Mouse (Mus musculus) right cerebral cortex, postnatal 4 days (tissue): ENCODE results near the gene Gas2l2.

Experiments used
- DNase-seq: peaks from one replicate; pipeline ENCODE4 v3.0.0-alpha.2; 2022

Gene Gas2l2

DNA sequence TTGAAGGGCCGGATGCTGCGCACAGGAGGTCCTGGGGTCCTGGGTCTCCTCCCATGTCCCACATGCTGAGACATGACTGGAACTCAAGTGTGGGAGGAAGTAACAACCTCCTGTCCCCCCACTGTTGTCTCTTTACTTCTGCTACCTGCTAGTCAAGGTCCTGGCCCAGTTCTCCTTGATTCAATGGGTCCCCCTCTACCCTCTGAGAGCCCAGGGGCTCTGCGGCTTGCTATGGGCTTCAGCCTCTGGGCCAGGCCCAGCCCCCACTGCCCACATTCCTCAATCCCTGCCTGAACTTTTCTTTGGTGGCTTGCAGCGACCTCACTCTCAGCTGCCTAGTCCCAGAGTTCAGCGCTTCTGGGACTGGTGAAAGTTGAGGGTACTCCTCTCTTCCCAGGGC lies at the start of gene Gas2l2:
TSS of gene Gas2l2 (minus strand) at position 101 of the 400 bp plus-strand sequence.
- DNase-seq = no peak

DNA sequence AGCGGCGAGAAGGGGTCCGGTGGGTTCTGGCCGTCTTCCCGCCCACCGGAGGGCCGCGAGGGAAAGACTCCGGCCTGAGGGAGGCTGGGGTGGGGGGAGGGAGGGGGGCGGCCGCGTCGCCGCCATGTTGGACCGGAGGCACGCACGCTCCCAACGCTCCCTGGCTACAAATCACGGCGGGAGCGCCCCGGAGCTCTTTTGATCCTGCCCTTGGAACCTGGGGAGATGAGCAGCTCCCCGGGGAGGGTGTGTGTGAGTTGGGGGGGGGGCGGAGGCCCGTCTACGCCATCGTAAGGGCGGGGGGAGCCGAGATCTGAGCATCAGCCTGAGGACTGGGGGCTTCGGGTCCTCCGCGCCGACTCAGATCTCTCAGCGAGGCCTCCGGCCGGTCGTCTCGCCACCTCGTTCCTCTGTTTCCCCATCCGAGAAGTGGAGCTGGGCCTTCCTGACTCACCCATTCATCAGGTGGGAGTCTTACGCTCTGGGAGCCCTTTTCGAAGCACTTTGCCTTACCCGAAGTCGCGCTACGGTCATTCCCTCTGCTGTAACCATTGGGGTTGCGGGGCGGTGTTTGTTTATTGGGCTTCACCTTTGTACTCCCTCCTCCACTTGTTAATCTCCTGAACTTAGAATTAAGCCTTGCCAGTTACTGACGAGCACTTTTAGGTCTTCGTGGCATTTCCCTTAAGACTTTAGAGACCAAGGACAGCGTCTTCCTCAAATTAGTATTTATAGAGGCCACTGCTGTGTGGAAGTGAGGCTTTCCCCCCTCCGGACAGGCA lies 44.2 kb upstream of the Gas2l2 start:
- no peak for DNase-seq

DNA sequence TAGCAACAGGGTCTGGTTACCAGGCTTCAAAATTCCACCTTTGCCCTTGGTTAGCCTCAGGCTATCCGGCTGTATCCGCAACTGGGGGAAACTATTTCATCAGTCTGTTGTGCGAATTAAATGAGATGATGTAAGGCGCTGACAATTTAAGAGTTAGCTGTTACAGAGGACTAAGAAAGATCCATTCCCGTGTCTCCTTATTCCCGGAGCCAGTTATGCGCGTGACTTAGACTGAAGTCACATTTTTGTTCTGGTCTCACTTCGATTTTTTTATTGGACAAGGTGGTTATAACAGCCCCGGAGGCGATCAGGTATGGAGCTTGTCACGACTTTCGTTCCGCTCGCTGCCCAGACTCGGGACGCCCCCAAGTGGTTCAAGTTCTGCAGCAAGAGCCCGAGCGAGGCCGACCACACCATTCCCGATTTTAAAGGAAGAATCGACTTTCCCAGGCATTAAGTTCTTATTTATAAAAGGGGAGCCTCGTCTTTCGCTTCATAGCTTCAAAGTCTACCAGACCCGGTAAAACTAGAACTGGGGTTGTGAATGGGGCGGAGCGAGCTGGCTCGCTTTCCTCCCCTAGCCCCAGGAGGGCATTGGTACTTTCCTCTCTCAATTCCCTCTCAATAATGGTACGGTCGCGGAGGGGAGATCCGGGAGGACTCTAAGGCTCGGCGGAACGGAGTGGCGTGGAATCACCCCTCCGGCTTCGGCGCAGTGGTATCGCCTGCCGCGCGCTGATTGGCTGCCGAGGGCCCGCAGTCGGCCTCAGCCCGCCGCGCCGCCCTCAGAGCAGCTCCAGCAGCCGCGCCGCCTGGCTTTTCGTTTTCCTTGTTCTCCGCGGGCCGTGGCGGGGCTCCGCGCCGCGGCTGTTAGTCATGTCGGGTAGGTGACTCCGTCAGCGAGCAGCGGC lies 43.3 kb upstream of the Gas2l2 start, which contains the start of gene Taf15:
TSS of gene Taf15 (plus strand) at position 763 of the 911 bp plus-strand sequence.
- peak; percentile 98 for DNase-seq

DNA sequence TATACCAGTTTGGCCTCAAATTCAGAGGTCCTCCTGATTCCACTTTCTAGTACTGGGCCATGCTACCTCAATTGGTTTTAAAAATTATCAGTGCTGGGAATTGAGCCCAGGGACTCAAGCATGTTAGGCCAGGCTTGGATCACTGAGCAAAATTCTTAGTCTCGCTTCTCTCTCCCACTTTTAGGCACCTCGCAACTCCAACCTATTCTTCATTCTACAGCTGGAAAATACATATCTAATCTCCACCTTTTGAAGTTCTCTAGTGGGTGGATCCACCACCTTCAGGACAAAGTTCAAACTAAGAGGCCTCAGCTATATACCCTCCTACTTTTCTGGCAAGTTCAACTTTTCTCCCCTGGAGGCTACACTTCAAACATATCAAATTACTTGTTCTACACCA lies 42.5 kb upstream of the Gas2l2 start:
- no peak for DNase-seq

DNA sequence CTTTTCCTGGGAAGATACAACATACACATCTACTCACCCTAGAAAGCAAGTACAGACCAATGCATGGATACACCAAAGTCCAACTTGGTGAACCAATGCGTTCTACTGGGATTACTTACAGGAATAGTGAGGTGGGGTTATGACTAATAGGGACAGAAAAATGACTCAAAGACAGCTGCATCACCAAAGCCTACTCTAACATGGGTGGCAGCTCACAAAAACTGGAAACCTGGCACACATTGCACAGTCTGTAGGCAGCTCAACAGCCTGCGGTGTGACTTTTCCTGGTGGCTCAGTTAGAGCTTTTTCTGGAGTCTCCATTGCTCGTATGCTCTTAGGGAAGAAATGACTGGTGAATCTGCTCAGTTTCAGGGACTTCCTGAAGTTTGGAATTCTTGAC lies 39.5 kb upstream of the Gas2l2 start:
- no peak for DNase-seq

DNA sequence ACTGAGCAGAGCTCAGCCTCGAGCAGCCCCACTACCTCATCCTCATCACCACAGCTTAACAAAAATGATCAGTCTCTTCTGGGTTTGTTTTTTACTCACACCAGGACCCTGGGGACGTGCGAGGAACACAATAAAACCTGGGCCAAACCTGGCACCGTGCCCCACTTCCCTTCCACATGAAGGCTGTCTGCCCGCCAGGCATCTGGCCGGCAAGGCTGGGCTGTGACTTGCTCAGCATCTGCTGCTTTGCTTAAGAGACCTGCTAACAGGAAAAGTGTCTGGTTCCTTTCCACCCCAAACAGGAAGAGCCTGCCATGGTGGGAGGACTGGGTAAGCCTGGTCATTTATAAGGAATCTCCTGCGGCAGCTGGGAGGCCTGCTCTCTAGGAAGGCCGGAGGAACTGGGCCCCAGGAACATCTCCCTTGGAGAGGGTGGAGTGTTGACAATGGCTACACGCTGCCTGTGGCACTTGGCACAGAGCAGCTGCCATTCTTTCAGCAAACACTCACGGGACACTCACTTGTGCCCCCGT lies 37.9 kb upstream of the Gas2l2 start:
- peak; percentile 35 for DNase-seq

DNA sequence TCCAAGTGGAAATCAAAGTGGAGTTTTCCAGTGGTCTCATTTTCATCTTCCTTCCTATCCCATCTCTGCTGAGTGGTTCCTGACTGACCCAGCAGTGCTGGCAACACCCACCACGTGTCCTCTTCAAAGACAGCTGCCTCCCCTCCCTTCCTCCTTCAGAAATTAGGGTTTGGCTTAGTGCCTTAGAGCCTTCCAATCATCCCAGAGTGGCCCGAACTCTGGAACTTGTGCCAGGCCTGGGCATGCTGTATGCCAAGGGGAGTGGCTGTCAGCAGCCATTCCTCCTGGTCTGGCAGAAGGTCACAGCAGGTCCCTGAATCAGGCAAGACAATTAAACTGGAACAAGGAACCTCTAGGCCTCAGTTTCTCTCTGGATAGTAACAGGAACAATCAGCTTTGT lies 36.7 kb upstream of the Gas2l2 start:
- no peak for DNase-seq

DNA sequence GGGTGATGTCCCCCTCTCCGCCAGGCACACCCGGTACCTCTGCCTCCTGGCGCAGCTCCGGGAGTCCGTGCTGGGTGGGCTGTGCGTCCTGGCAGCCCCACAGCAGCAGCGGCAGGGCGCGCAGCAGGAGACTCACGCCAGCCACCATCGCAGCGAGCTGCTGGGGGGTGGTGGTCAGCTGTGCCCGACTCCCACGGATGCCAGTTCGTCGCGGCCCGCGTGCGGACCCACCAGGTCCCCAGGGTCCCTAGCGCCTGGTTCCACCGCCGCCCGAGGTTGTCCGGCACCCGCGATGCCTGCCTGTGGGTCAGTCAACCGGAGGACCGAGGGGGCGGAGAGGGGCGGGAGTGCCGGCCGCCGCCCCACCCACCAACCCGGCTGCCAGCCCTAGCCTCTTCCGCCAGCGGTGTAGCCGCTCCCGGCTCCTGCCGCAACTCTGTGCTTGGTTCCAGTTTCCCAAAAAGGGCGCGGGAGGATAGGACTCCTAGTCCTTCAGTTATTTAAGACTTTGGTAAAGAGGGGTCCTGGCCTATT lies 33.5 kb upstream of the Gas2l2 start, which contains the start of gene Mmp28:
TSS of gene Mmp28 (minus strand) at position 361 of the 534 bp plus-strand sequence.
- DNase-seq = no peak

DNA sequence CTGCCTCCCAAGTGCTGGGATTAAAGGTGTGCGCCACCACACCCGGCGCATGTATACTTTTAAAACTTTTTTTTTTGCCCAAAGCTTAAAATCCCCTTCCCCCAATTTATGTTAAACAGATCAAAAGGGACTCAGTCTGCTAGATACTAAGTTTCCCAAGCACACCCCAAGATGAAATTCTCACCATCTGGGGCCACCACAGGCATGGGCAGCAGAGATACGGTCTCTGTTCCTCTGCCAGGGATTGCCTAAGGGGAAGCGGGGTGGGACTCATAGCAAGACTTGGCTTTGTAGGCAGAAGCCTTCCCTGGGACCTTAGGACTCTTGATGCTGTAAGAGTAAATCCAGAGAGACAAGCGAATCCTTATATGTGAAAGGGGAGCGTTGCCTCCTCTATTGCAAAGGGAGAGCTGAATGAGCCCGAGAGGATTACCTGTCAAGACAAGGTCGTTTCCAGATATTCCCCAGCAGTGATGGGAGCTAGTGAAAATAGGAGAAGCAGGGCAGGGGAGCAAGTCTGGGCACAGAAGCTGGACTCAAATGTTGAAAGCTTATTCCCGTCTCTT lies 32.3 kb upstream of the Gas2l2 start:
- DNase-seq = no peak

DNA sequence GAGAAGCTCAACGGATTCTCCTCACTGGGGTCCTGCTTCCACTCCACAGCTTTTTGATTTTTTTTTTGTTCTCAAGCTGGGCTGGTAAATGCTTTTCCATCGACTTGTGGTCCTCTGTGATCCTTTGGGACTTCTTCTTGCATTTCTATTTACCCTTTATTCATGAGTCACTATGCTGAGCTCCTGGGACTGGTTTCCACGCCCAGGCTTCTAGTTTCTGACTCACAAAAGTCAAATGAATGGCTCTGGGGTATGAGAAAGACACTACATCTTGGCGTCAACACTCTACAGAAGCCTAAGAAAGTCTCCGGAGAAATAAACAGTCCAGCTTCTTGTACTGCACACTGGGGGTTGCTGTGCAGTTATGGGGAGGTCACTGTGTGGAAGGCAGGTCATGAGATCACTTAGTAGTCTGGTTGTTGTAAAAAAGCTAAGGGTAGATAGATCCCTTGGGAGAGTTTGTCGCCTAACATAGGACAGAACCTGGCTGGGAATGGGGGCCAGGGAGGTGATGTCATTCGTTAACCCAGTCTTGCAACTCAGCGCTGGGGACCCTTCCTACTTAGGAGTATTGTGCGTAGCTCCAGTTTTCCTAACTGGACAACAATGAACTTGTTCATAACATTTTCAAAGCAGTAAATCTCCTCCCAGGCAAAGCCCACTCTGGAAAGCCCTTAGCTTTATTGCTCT lies 28.8 kb upstream of the Gas2l2 start:
- DNase-seq = no peak

DNA sequence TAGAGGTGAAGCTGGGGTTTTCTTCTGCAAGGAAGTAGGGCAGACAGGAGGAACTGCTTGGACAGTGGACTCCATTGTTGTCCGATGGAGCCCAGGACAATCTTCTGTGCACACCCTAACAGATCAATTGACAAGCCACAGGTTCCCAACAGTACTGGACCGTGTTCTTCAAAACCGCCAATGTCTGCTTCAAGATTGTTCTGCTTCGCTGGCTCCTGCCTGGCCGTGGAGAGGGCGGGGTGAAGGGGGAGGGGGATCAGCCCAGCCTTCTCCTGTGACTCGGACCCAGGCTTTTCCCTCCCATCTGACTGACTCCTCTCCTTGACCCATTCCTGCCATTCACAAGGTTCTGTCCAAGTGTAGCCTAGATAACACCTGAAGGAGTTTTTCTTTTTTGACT lies 28.0 kb upstream of the Gas2l2 start:
- no peak for DNase-seq

DNA sequence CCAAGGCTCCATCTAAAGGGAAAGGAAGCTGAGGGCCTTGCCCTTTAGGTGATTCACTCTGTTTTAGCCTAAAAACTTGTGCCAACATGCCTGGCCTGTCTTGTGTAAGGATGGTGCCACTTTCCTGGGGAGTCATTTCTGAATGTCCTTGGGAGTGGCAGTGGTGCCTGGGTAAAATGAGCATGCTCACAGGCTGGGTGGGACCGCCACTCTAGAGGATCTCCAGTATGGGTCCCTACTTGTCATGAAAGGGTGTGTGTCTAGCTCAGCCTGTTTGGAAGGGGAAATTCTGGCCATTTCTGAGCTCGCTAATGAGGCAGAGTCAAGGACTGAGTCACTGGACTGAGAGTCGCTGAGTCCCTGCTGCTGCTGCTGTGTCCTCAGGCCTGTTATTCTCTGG lies 26.4 kb upstream of the Gas2l2 start:
- no peak for DNase-seq

DNA sequence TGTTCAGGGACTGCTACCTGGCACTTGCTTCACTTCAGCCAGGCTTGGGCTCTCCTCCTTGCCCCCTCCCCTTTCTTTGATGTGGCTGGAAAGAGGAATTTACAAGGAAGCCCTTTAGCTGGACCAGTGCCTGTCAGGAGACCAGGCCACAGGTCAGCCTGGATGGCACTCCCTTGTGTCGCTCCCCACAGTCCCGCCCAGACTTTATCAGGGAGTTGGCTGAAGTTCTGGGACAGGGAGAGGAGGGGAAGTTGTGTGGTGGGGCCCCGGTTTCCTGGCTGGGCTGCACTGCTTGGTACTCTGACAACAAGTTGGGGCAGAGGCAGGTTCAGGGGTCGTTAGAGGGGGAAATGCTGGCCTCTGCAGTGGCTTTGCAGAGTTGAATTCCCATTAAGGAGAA lies 25.3 kb upstream of the Gas2l2 start:
- no peak for DNase-seq

DNA sequence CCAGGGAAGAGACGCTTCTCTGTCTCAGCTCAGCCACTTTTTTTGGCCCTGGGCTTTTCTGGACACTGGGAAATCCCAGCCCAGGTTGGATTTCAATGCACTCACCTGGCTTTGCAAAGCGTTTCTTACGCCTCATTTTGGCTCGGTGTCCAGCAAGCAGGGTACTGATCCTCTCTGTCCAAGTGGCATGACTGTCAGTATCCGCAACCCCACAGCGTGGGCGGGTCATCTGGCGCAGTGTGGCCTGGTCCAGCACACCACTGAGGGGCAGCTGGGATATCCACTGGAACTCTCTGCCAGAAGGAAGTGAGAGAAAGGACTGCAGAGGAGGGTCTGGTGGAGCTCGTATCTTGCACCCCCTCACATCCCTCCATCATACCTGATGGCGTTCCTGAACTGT lies 22.0 kb upstream of the Gas2l2 start:
- DNase-seq = no peak

DNA sequence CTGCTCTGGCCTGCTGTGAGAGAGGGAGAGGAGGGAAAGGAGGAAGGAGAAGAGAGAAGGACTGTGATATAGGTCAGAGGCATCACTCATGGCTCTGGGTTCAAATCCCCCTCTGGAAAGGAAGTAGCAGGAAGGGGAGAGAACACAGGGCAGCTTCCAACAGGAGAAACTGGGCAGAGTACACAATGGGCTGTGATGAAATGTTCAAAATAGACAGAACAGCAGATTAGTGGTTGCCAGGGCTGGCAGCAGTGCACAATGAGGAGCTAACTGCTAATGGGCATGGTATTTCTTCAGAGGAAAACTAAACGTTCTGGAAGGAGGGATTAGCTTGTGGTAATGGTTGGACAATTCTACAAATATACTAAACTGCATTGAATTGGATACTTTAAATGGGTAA lies 21.3 kb upstream of the Gas2l2 start:
- no peak for DNase-seq

DNA sequence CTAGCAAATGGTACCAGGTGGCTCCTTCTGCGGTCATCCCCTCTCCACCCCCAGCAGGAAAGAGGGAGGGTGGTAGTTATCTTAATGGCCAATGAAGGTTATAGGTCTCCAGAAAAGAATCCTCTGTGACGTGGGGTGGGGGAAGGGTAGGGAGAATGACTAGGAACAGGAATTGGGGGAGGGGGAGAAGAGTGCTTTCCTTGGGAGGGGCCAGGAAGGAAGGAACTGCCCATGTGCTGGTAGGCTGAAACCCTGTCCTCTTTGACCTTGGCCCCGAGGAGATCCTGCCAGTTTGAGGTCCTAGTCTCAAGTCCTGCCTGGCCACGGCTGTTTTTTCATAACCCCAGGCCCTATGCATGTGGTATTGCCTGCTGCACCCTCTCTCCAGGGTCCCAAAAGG lies 20.0 kb upstream of the Gas2l2 start:
- no peak for DNase-seq

DNA sequence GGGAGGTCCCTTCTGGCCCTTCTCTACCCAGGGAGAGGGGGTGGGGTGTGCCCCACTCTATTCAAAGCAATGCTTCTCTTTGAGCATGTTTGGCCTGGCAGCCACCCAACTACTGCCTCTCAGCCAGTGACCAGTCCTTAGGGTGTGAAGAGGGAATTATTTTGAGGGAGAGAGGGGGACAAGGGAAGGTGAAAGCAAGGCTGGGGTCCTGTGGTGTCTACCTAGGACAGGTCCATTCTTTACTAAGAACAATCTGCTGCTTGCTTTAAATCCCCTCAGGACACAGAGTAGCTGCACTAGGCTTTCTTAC lies 19.6 kb upstream of the Gas2l2 start:
- peak; percentile 54 for DNase-seq

DNA sequence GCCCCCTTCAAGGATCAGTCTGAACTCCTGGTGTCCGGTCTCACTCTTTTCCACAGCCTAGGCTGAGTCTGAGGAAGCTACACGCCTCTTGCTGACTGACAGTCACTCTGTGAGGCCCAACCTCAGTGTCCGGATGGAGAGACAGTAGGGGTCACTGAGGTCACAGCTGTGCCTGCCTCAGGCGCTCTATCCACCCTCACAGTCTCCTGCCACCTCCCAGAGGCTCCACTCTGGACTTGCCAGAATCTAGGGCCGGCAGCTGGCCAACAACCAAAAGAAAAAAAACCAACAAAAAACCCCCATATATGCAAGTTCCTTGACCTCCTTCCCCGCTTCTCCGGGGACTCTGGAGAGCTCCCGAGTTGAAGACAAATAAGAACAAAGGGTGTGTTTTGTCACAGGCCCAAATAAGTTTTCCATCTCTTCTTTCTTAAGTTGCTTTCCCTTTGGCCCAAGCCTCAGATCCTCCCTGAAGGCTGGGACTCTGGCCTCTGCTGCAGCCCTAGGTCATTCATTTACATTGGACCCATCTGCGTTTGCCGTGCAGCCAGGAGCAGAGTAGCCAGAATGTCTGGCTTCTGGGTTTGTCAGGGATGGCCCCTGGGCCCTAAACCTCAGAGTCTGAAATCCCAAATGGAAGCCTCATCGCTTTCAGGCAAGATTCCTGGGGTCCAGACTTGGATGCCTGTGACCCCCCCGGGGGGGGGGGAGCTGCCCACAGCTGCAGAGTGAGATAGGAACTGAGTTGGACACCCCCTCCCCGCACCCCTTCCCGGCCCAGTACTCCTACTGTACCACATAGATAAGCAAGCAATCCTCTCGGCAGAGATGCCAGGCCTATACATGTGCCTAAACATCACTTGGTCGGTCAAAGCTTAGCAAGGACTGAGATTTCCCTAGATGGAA lies 19.0 kb upstream of the Gas2l2 start:
- no peak for DNase-seq

DNA sequence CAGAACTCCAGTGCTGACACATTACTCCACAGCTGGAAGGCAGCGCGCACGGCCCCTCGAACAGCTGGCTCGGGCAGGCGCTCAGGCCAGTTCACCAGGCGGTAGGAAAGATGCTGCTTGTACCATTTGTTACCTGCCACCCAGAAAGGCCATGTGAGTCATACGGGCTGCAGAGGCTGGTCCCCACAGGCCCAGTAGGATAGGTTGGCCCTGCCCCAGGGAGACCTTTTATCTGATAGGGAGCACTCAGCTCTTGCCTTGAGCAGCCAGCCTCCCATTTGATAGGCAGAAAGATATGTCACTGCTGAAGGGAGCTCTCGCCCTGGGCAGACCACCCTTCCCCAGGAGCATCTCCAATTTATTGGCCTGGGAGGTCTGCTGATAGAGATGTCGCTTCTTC lies 18.4 kb upstream of the Gas2l2 start:
- no peak for DNase-seq

DNA sequence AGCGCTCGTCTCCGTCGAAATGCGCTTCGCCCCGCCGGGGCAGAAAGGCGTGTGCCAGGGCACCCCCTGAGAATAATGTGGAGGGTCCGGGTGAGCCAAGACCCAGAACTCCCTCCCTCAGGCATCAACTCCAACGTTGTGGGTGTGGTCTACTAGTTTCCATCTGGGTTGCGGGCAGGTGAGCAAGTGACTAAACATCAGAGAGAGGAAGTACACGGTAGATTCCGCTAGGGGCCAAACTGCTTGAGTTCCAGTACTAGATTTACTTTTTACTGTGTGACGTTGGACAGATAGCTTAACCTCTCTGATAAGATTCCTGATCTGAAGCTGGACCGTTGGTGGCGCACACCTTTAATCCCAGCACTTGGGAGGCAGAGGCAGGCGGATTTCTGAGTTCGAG lies 15.7 kb upstream of the Gas2l2 start:
- no peak for DNase-seq

DNA sequence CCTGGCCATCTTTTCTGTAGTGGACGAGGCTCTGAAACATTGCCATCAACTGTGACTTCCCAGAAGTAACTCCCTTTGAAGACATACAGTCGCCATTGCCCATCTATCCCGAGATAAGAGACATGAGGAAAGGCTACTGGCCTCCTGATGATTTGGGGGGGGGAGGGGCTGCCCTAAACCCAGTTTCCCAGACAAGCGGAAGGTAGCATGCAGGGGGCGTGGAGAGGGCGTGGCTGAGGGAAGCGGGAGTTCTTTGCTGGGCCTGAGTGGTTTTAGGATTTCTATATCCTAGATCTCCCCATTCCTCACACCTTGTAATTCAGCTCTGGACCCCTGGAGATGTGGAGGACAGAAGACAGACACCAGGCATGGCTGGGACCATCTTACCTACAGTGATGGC lies 14.6 kb upstream of the Gas2l2 start:
- DNase-seq = no peak
